Mouse (Mus musculus): ENCODE data around the gene Rab6a. TPM values are rescaled to one million over a fixed set of nuclear protein-coding genes. Genes with fewer than 3 reads are reported as not detected.

Gene Rab6a
- total RNA-seq, 2 experiments from 2014 or later = 426 to 428 TPM

GRCm38 (mm10) chr7:100616121-100616857, 9.1 kb downstream of the Rab6a start:
- DNase-seq (ENCODE audit: low spot score in 2 of 2) = no peak

- no peak for DNase-seq (ENCODE audit: low spot score in 2 of 2)
Observed at GRCm38 (mm10) chr7:100622277-100622676, 15.1 kb downstream of the Rab6a start.

- DNase-seq (ENCODE audit: low spot score in 2 of 2) = no peak
Observed at GRCm38 (mm10) chr7:100624538-100624937, 17.3 kb downstream of the Rab6a start.

GRCm38 (mm10) chr7:100637657-100638056, 30.4 kb downstream of the Rab6a start:
- no peak for DNase-seq (ENCODE audit: low spot score in 2 of 2)

- no peak for DNase-seq (ENCODE audit: low spot score in 2 of 2)
Observed at GRCm38 (mm10) chr7:100642413-100642812, 35.2 kb downstream of the Rab6a start.

GRCm38 (mm10) chr7:100645147-100645546, 37.9 kb downstream of the Rab6a start:
- DNase-seq (ENCODE audit: low spot score in 2 of 2) = peak; percentile 70 to 80

GRCm38 (mm10) chr7:100649095-100649494, 41.9 kb downstream of the Rab6a start:
- no peak for DNase-seq (ENCODE audit: low spot score in 2 of 2)

GRCm38 (mm10) chr7:100649826-100650225, 42.6 kb downstream of the Rab6a start:
- no peak for DNase-seq (ENCODE audit: low spot score in 2 of 2)

GRCm38 (mm10) chr7:100650421-100650820, 43.2 kb downstream of the Rab6a start:
- no peak for DNase-seq (ENCODE audit: low spot score in 2 of 2)

- no peak for DNase-seq (ENCODE audit: low spot score in 2 of 2)
Observed at GRCm38 (mm10) chr7:100651011-100651410, 43.8 kb downstream of the Rab6a start.

GRCm38 (mm10) chr7:100653480-100654266, 46.5 kb downstream of the Rab6a start:
- DNase-seq (ENCODE audit: low spot score in 2 of 2) = peak; percentile 37 to 42

- DNase-seq (ENCODE audit: low spot score in 2 of 2) = no peak
Observed at GRCm38 (mm10) chr7:100654441-100654840, 47.2 kb downstream of the Rab6a start.

GRCm38 (mm10) chr7:100656739-100657138, 49.5 kb downstream of the Rab6a start:
- peak in 1 of 2 experiments; percentile 43 for DNase-seq (ENCODE audit: low spot score in 2 of 2)

GRCm38 (mm10) chr7:100658093-100658578, 50.9 kb downstream of the Rab6a start:
- DNase-seq (ENCODE audit: low spot score in 2 of 2) = no peak

GRCm38 (mm10) chr7:100661264-100661663, 54.1 kb downstream of the Rab6a start:
- DNase-seq (ENCODE audit: low spot score in 2 of 2) = no peak

- DNase-seq (ENCODE audit: low spot score in 2 of 2) = no peak
Observed at GRCm38 (mm10) chr7:100662231-100662630, 55.0 kb downstream of the Rab6a start, which contains the start of gene Plekhb1. Plekhb1 (minus strand) TSS chr7:100662414.

- peak; percentile 87 to 94 for DNase-seq (ENCODE audit: low spot score in 2 of 2)
Observed at GRCm38 (mm10) chr7:100663190-100663589, 56.0 kb downstream of the Rab6a start.

- no peak for DNase-seq (ENCODE audit: low spot score in 2 of 2)
Observed at GRCm38 (mm10) chr7:100663729-100664304, 56.6 kb downstream of the Rab6a start.

- peak; percentile 47 to 65 for DNase-seq (ENCODE audit: low spot score in 2 of 2)
Observed at GRCm38 (mm10) chr7:100670646-100671045, 63.4 kb downstream of the Rab6a start.

- DNase-seq (ENCODE audit: low spot score in 2 of 2) = no peak
Observed at GRCm38 (mm10) chr7:100673452-100673851, 66.2 kb downstream of the Rab6a start.

GRCm38 (mm10) chr7:100674941-100675340, 67.7 kb downstream of the Rab6a start:
- no peak for DNase-seq (ENCODE audit: low spot score in 2 of 2)

- no peak for DNase-seq (ENCODE audit: low spot score in 2 of 2)
Observed at GRCm38 (mm10) chr7:100678052-100678451, 70.8 kb downstream of the Rab6a start.
